Mouse (Mus musculus) bone marrow macrophage, adult 2 months (primary cell): Measurements from ENCODE around the gene Npas2.

Experiments used
- CTCF ChIP-seq: IDR thresholded peaks from 2 replicates; pipeline ENCODE4 v1.5.1; 2012; ENCODE audit warnings: low read depth, mild to moderate bottlenecking, low read length, moderate library complexity
- POLR2A ChIP-seq: IDR thresholded peaks from 2 replicates; pipeline ENCODE4 v1.6.1; 2012; ENCODE audit warnings: mild to moderate bottlenecking, low read depth, low read length, borderline replicate concordance

DNA sequence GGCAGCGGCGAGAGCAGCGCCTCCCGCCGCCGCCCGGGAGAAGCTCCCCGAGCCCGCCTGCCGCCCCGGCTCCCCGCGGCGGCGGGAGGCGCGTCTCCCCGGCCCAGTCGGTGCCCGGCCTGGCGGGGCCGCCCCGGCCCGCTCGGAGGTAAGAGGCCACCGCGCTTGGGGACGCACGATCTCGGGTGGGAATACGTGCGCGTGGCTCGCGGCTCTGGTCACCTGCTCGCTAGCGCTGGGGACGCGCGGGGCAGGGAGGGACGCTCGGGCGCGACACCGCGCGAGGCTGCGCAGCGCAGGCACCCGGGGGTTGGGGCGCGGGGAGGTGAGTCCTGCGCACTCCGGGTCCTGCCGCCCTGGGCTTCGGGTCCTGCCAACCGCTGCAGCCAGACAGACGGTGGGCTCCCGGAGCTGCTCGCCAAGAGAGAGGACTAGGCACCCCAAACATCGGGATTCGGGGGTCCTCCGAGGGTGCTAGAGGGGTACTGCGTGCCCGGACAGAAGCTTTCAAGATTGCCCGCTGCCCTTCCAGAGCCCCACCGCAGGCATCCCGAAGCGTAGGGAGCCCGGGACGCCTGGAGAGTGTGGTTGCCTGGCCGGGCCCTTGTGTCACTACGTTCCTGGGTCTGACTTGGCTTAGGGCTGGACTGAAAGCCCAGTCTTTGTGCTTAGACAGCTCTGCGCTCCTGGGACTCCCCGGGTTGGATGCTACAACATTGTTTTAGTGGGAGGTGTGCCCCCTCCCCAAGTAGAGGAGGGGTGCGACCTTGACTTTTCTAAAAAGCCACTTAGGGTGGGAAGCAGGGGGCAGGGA, 538 bp downstream of the Npas2 start:
- no peak for TF ChIP-seq CTCF
- no peak for TF ChIP-seq POLR2A
